Mouse (Mus musculus) midbrain, postnatal 0 days (tissue): ENCODE results near the gene Spata31d1a. TPM values are rescaled to one million over a fixed set of nuclear protein-coding genes. Genes with fewer than 3 reads are reported as not detected.

Experiments used
- ATAC-seq: fragments of 200-750 bp; cut with Nextera tagmentation; 2 replicates; pipeline ENCODE4 v1.8.0; 2017; ENCODE audit warnings: moderate number of reproducible peaks, mild to moderate bottlenecking, moderate TSS enrichment, moderate library complexity; ENCODE audit not compliant: low FRiP score
- DNase-seq: peaks from one replicate; pipeline ENCODE4 v3.0.0-alpha.2; 2015; ENCODE audit warnings: low spot score
- H3K27ac ChIP-seq: fragments of 300-500 bp; sonication (generic); 2 replicates; pipeline ENCODE4 v1.5.1; 2014; ENCODE audit warnings: low read depth, mild to moderate bottlenecking, low read length, mixed read lengths
- H3K27me3 ChIP-seq: fragments of 300-500 bp; sonication (generic); 2 replicates; pipeline ENCODE4 v1.6.1; 2014; ENCODE audit warnings: low read length, control low read depth, mixed read lengths; ENCODE audit not compliant: insufficient read depth
- H3K36me3 ChIP-seq: fragments of 300-500 bp; sonication (generic); 2 replicates; pipeline ENCODE4 v1.6.1; 2014; ENCODE audit warnings: low read length, control low read depth, mixed read lengths; ENCODE audit not compliant: insufficient read depth
- H3K4me1 ChIP-seq: fragments of 300-500 bp; sonication (generic); 2 replicates; pipeline ENCODE4 v1.6.1; 2014; ENCODE audit warnings: mild to moderate bottlenecking, control low read depth, antibody characterized with exemption, low read length, mixed read lengths; ENCODE audit not compliant: insufficient read depth
- H3K4me2 ChIP-seq: fragments of 300-500 bp; sonication (generic); 2 replicates; pipeline ENCODE4 v1.6.1; 2014; ENCODE audit warnings: low read depth, mild to moderate bottlenecking, low read length, mixed read lengths; ENCODE audit not compliant: poor library complexity, severe bottlenecking
- H3K4me3 ChIP-seq: fragments of 300-500 bp; sonication (generic); 2 replicates; pipeline ENCODE4 v1.5.1; 2014; ENCODE audit warnings: low read depth, mild to moderate bottlenecking, low read length, moderate library complexity
- H3K9ac ChIP-seq: fragments of 300-500 bp; sonication (generic); replicated peaks from 2 replicates; pipeline ENCODE4 v1.6.1; 2014; ENCODE audit warnings: mild to moderate bottlenecking, low read length, moderate library complexity, mixed read lengths; ENCODE audit not compliant: poor library complexity, severe bottlenecking
- H3K9me3 ChIP-seq: fragments of 300-500 bp; sonication (generic); 2 replicates; pipeline ENCODE4 v1.6.1; 2016; ENCODE audit warnings: low read length, control low read depth
- CTCF ChIP-seq: IDR thresholded peaks from 2 replicates; pipeline ENCODE4 v1.5.1; 2016; ENCODE audit warnings: antibody characterized with exemption, mild to moderate bottlenecking
- WGBS: fragments of 180-500 bp; shearing (Covaris S2); extraction: QIAGEN DNeasy Blood & Tissue Kit; methylation state at CpG from one replicate; pipeline ENCODE4 v1.1.7; 2014; 5-methylcytosine and 5-hydroxymethylcytosine counted together
- polyA plus RNA-seq: library from polyadenylated mRNA; unstranded; fragments of >200 nt; fragmentation: Nextera tagmentation; extraction: Ambion mirVana; gene quantifications from 2 replicates; pipeline ENCODE4 v1.2.1, GENCODE M21; 2015
- total RNA-seq: library from RNA; depleted of rRNA; stranded (reverse); fragments of >200 nt; gene quantifications from 2 replicates; pipeline ENCODE4 v1.2.3, GENCODE M21; 2014; rRNA removed

Gene Spata31d1a
- total and polyA plus RNA-seq, 2 experiments from 2014 or later, result not detected

DNA sequence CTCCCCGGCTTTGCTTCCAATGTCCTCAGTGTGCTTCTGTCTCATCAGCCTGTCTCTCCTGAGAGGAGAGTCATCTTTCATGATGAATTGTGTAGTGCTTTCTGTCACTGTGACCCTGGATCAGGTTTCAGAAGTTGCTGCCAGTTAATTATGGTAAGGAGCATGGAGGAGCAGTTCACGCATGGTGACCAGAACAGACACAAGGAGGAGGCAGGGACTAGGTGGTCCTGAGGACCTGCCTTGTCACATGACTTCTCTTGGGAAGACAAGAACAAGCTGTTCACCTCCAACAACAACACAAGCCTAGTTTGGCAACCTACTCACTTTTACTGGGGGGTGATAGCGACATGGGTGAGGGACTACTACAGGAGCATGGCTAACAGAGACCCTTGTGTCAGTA, 57.0 kb downstream of the Spata31d1a start:
- WGBS, result 64% methylated on average over 3 of the region's 3 CpGs
- no peak overlapping the region for H3K9ac ChIP-seq
- H3K36me3 ChIP-seq, result no peaks in the 10 kb centered on the region
- no peak overlapping the region for H3K4me2 ChIP-seq
- H3K4me1 ChIP-seq, result peaks cover 7% of the 10 kb centered on the region
- H3K27ac ChIP-seq, result no peak overlapping the region
- H3K27me3 ChIP-seq, result no peaks in the 10 kb centered on the region
- TF ChIP-seq CTCF, result no peak
- no peaks in the 10 kb centered on the region for H3K9me3 ChIP-seq
- ATAC-seq, result no peak
- H3K4me3 ChIP-seq, result no peak overlapping the region
- no peak for DNase-seq

DNA sequence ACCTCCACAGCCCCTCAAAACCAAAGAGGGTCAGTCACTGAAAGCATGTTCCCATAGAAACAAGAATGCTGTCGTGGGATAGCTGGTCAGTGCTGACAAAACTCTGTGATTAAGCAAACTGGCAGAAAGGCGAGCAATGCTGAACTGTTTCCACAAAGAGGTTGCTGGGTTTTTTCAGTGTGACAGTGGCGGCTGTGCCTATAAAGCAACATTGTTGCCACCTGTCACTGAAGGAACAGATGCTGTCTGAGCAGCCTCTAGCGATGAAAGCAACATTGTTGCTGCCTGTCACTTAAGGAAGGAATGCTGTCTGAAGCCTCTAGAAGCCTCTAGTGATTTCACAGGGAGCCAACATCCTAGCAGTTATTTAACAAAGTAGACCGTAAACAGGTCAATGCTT, 57.5 kb downstream of the Spata31d1a start:
- Histone ChIP-seq H3K4me2 (no peak overlapping the region), H3K27ac (no peak overlapping the region), H3K27me3 (no peaks in the 10 kb centered on the region), H3K9me3 (no peaks in the 10 kb centered on the region), H3K36me3 (no peaks in the 10 kb centered on the region), H3K4me3 (no peak overlapping the region), H3K9ac (no peak overlapping the region), H3K4me1 (peaks cover 7% of the 10 kb centered on the region)
- ATAC-seq (0 out of 2 replicates have a peak, but pooled peaks have one; percentile 17), DNase-seq (peak; percentile 69)
- 21% methylated on average over 5 of the region's 5 CpGs for WGBS
- no peak for TF ChIP-seq CTCF

Other genes with a start within 250 kb of the Spata31d1a start
- 125 and 129 TPM in 2 replicates for gene Agtpbp1, start 125.1 kb downstream of the Spata31d1a start, total RNA-seq
- 70.8 and 74.0 TPM in 2 replicates for gene Agtpbp1, start 125.1 kb downstream of the Spata31d1a start, polyA plus RNA-seq
- gene Naa35, start 125.1 kb downstream of the Spata31d1a start, total RNA-seq, result 47.2 and 72.9 TPM in 2 replicates
- gene Naa35, start 125.1 kb downstream of the Spata31d1a start, polyA plus RNA-seq, result 109 and 117 TPM in 2 replicates
- gene Golm1, start 34.5 kb downstream of the Spata31d1a start, total RNA-seq, result 13.0 and 17.1 TPM in 2 replicates
- 13.0 and 15.3 TPM in 2 replicates for gene Golm1, start 34.5 kb downstream of the Spata31d1a start, polyA plus RNA-seq
- gene 4921517D22Rik, start 16.2 kb downstream of the Spata31d1a start, total RNA-seq, result not detected in 2 replicates
- not detected in 2 replicates for gene 4921517D22Rik, start 16.2 kb downstream of the Spata31d1a start, polyA plus RNA-seq
- gene Spata31d1b, start 2.0 kb upstream of the Spata31d1a start, total RNA-seq, result 0.27 TPM in 1 of 2 replicates, not detected in the other
- 0.05 TPM in 1 of 2 replicates, not detected in the other for gene Spata31d1b, start 2.0 kb upstream of the Spata31d1a start, polyA plus RNA-seq
- gene Spata31d1d, start 21.4 kb upstream of the Spata31d1a start, total RNA-seq, result 0.14 TPM in 1 of 2 replicates, not detected in the other
- not detected in 2 replicates for gene Spata31d1d, start 21.4 kb upstream of the Spata31d1a start, polyA plus RNA-seq
- gene 1700014D04Rik, start 36.4 kb upstream of the Spata31d1a start, total RNA-seq, result 0.66 and 1.8 TPM in 2 replicates
- gene 1700014D04Rik, start 36.4 kb upstream of the Spata31d1a start, polyA plus RNA-seq, result 0.35 and 0.36 TPM in 2 replicates
- 90.5 and 94.0 TPM in 2 replicates for gene Isca1, start 59.5 kb upstream of the Spata31d1a start, total RNA-seq
- 156 and 159 TPM in 2 replicates for gene Isca1, start 59.5 kb upstream of the Spata31d1a start, polyA plus RNA-seq
- gene Gm49354, start 71.9 kb upstream of the Spata31d1a start, total RNA-seq, result not detected in 2 replicates
- not detected in 2 replicates for gene Gm49354, start 71.9 kb upstream of the Spata31d1a start, polyA plus RNA-seq
- 33.7 and 35.2 TPM in 2 replicates for gene Tut7, start 112.8 kb upstream of the Spata31d1a start, total RNA-seq
- 32.6 and 37.3 TPM in 2 replicates for gene Tut7, start 112.8 kb upstream of the Spata31d1a start, polyA plus RNA-seq